Mouse (Mus musculus) CH12F3 (cell line): ENCODE results near the gene Sacm1l.

Source experiments
- in situ Hi-C: fragments of 300-500 bp; cut with MboI; formaldehyde crosslinking; loops from 2 replicates; pipeline ENCODE4 v1.14.3; 2020; ENCODE audit warnings: low sequenced_read_pairs

Gene Sacm1l

GRCm38 (mm10) chr9:123554599-123554998, 25.0 kb downstream of the Sacm1l start:
- in situ Hi-C loops: no loop called here

- in situ Hi-C loops: no loop called here
Observed at GRCm38 (mm10) chr9:123577360-123578192, 48.0 kb downstream of the Sacm1l start.

- in situ Hi-C loops: no loop called here
Observed at GRCm38 (mm10) chr9:123589240-123589910, 59.8 kb downstream of the Sacm1l start.

- in situ Hi-C loops: no loop called here
Observed at GRCm38 (mm10) chr9:123595194-123595593, 65.6 kb downstream of the Sacm1l start.

- in situ Hi-C loops: no loop called here
Observed at GRCm38 (mm10) chr9:123596910-123597309, 67.4 kb downstream of the Sacm1l start.

- in situ Hi-C loops: no loop called here
Observed at GRCm38 (mm10) chr9:123597376-123597775, 67.8 kb downstream of the Sacm1l start.

GRCm38 (mm10) chr9:123601529-123601928, 72.0 kb downstream of the Sacm1l start:
- in situ Hi-C loops: no loop called here

- in situ Hi-C loops: no loop called here
Observed at GRCm38 (mm10) chr9:123620311-123621098, 90.9 kb downstream of the Sacm1l start.

GRCm38 (mm10) chr9:123624741-123625140, 95.2 kb downstream of the Sacm1l start:
- in situ Hi-C loops: no loop called here

- in situ Hi-C loops: no loop called here
Observed at GRCm38 (mm10) chr9:123625821-123626220, 96.3 kb downstream of the Sacm1l start.

- in situ Hi-C loops: no loop called here
Observed at GRCm38 (mm10) chr9:123631666-123632065, 102.1 kb downstream of the Sacm1l start.

GRCm38 (mm10) chr9:123632281-123632680, 102.7 kb downstream of the Sacm1l start, which contains the start of gene Slc6a20b:
Gene Slc6a20b (minus strand): TSS chr9:123632565.
- in situ Hi-C loops: no loop called here

GRCm38 (mm10) chr9:123632993-123633392, 103.4 kb downstream of the Sacm1l start:
- in situ Hi-C loops: no loop called here

GRCm38 (mm10) chr9:123636771-123637170, 107.2 kb downstream of the Sacm1l start:
- in situ Hi-C loops: no loop called here

GRCm38 (mm10) chr9:123638231-123638630, 108.7 kb downstream of the Sacm1l start:
- in situ Hi-C loops: no loop called here

- in situ Hi-C loops: no loop called here
Observed at GRCm38 (mm10) chr9:123638668-123639089, 109.1 kb downstream of the Sacm1l start.

- in situ Hi-C loops: loop anchor here (5.0 kb wide), 1 partner anchor 33 kb away; no protein-coding TSS in a partner anchor
Observed at GRCm38 (mm10) chr9:123640106-123640505, 110.5 kb downstream of the Sacm1l start.
